Mouse (Mus musculus): ENCODE measurements at regions not wholly inside any gene's neighbourhood (a gene's known extent, or its start where the extent isn't known, plus 50 kb on each side); places are given as distances from the start of the nearest gene placed in this dataset.

GRCm38 (mm10) chr3:129471332-129471731, 60.8 kb upstream of the Elovl6 start:
- Histone ChIP-seq H3K9me3 (no peaks in the 10 kb centered on the region), H3K4me1 (no peaks in the 10 kb centered on the region), H3K27me3 (no peaks in the 10 kb centered on the region), H3K36me3 (no peaks in the 10 kb centered on the region), H3K4me2 (replicated peaks) (no peak overlapping the region), H3K9ac (no peak overlapping the region), H3K27ac (no peak overlapping the region), H3K4me3 (no peak overlapping the region)
- WGBS = 66% methylated on average over 1 of the region's 1 CpGs
- ATAC-seq (ENCODE audit: insufficient number of reproducible peaks, insufficient read depth, low FRiP score, low TSS enrichment) = no peak

GRCm38 (mm10) chr3:129472008-129472407, 60.1 kb upstream of the Elovl6 start:
- Histone ChIP-seq H3K36me3 (no peaks in the 10 kb centered on the region), H3K9me3 (no peaks in the 10 kb centered on the region), H3K27ac (no peak overlapping the region), H3K4me3 (no peak overlapping the region), H3K9ac (no peak overlapping the region), H3K4me2 (replicated peaks) (no peak overlapping the region), H3K4me1 (no peaks in the 10 kb centered on the region), H3K27me3 (no peaks in the 10 kb centered on the region)
- 88% methylated on average over 10 of the region's 10 CpGs for WGBS
- ATAC-seq (ENCODE audit: insufficient number of reproducible peaks, insufficient read depth, low FRiP score, low TSS enrichment) = no peak

GRCm38 (mm10) chr3:129474451-129474850, 57.7 kb upstream of the Elovl6 start:
- Histone ChIP-seq H3K36me3 (no peaks in the 10 kb centered on the region), H3K27me3 (no peaks in the 10 kb centered on the region), H3K4me1 (no peaks in the 10 kb centered on the region), H3K4me3 (no peak overlapping the region), H3K27ac (no peak overlapping the region), H3K9me3 (no peaks in the 10 kb centered on the region), H3K4me2 (replicated peaks) (no peak overlapping the region), H3K9ac (no peak overlapping the region)
- ATAC-seq (ENCODE audit: insufficient number of reproducible peaks, insufficient read depth, low FRiP score, low TSS enrichment) = no peak
- 91% methylated on average over 7 of the region's 7 CpGs for WGBS

- H3K9me3 ChIP-seq = no peaks in the 10 kb centered on the region
- no peaks in the 10 kb centered on the region for H3K4me1 ChIP-seq
- H3K4me3 ChIP-seq = no peak overlapping the region
- H3K9ac ChIP-seq = no peak overlapping the region
- no peaks in the 10 kb centered on the region for H3K36me3 ChIP-seq
- no peak overlapping the region for H3K4me2 ChIP-seq (replicated peaks)
- H3K27ac ChIP-seq = no peak overlapping the region
- 90% methylated on average over 4 of the region's 4 CpGs for WGBS
- no peaks in the 10 kb centered on the region for H3K27me3 ChIP-seq
- no peak for ATAC-seq (ENCODE audit: insufficient number of reproducible peaks, insufficient read depth, low FRiP score, low TSS enrichment)
Observed at GRCm38 (mm10) chr3:129476250-129476649, 55.9 kb upstream of the Elovl6 start.

- Histone ChIP-seq H3K4me2 (replicated peaks) (no peak overlapping the region), H3K4me3 (no peak overlapping the region), H3K4me1 (no peaks in the 10 kb centered on the region), H3K36me3 (no peaks in the 10 kb centered on the region), H3K9me3 (no peaks in the 10 kb centered on the region), H3K27me3 (no peaks in the 10 kb centered on the region), H3K9ac (no peak overlapping the region), H3K27ac (no peak overlapping the region)
- 89% methylated on average over 7 of the region's 7 CpGs for WGBS
- no peak for ATAC-seq (ENCODE audit: insufficient number of reproducible peaks, insufficient read depth, low FRiP score, low TSS enrichment)
Observed at GRCm38 (mm10) chr3:129478093-129478492, 54.1 kb upstream of the Elovl6 start.

- no peak overlapping the region for H3K4me3 ChIP-seq
- no peak overlapping the region for H3K27ac ChIP-seq
- H3K27me3 ChIP-seq = no peaks in the 10 kb centered on the region
- H3K9me3 ChIP-seq = no peaks in the 10 kb centered on the region
- 88% methylated on average over 3 of the region's 3 CpGs for WGBS
- no peaks in the 10 kb centered on the region for H3K4me1 ChIP-seq
- no peak for ATAC-seq (ENCODE audit: insufficient number of reproducible peaks, insufficient read depth, low FRiP score, low TSS enrichment)
- no peaks in the 10 kb centered on the region for H3K36me3 ChIP-seq
- H3K4me2 ChIP-seq (replicated peaks) = no peak overlapping the region
- H3K9ac ChIP-seq = no peak overlapping the region
Observed at GRCm38 (mm10) chr3:129481293-129481692, 50.9 kb upstream of the Elovl6 start.
